Mouse (Mus musculus) liver, postnatal 0 days (tissue): ENCODE results near the gene Cyp2t4.

Source experiments
- CTCF ChIP-seq: sonication (generic); IDR thresholded peaks from 2 replicates; pipeline ENCODE4 v1.5.1; 2016; ENCODE audit warnings: antibody characterized with exemption, low read depth
- EP300 ChIP-seq: IDR thresholded peaks from 2 replicates; pipeline ENCODE4 v1.6.1; 2016; ENCODE audit warnings: antibody characterized with exemption, low read depth, mild to moderate bottlenecking

- no peak for TF ChIP-seq CTCF
- no peak for TF ChIP-seq EP300
Measured at GRCm38 (mm10) chr7:27198779-27199178, 45.3 kb downstream of the Cyp2t4 start.
